Mouse (Mus musculus) bone marrow macrophage, adult 2 months (primary cell): Measurements from ENCODE around the gene Slc2a3.

Experiments
- CTCF ChIP-seq: IDR thresholded peaks from 2 replicates; pipeline ENCODE4 v1.5.1; 2012; ENCODE audit warnings: low read depth, mild to moderate bottlenecking, low read length, moderate library complexity
- POLR2A ChIP-seq: IDR thresholded peaks from 2 replicates; pipeline ENCODE4 v1.6.1; 2012; ENCODE audit warnings: mild to moderate bottlenecking, low read depth, low read length, borderline replicate concordance

GRCm38 (mm10) chr6:122701816-122702215, 99.6 kb downstream of the Slc2a3 start:
- TF ChIP-seq POLR2A, result no peak
- no peak for TF ChIP-seq CTCF
